Mouse (Mus musculus) limb, embryonic 13.5 days (tissue): Measurements from ENCODE around the gene Fbxo39. TPM values are rescaled to one million over a fixed set of nuclear protein-coding genes. Genes with fewer than 3 reads are reported as not detected.
"Not testable (repeated sequence)": the region's sequence is repeated elsewhere in the genome, so short reads cannot be mapped to it uniquely, and the experiment has no call there.

Experiments
- ATAC-seq: fragments of 200-750 bp; cut with Nextera tagmentation; 2 replicates; pipeline ENCODE4 v1.8.0; 2017; ENCODE audit warnings: low read depth, moderate number of reproducible peaks, moderate TSS enrichment; ENCODE audit not compliant: low FRiP score
- H3K27ac ChIP-seq: fragments of 300-500 bp; sonication (generic); 2 replicates; pipeline ENCODE4 v1.5.1; 2015; ENCODE audit warnings: inconsistent platforms, mild to moderate bottlenecking, moderate library complexity
- H3K27me3 ChIP-seq: fragments of 300-500 bp; sonication (generic); 2 replicates; pipeline ENCODE4 v1.6.1; 2015; ENCODE audit warnings: mild to moderate bottlenecking, inconsistent platforms
- H3K36me3 ChIP-seq: fragments of 300-500 bp; sonication (generic); 2 replicates; pipeline ENCODE4 v1.6.1; 2015; ENCODE audit warnings: inconsistent platforms, mild to moderate bottlenecking, moderate library complexity
- H3K4me1 ChIP-seq: fragments of 300-500 bp; sonication (generic); 2 replicates; pipeline ENCODE4 v1.6.1; 2015; ENCODE audit warnings: inconsistent platforms
- H3K4me2 ChIP-seq: fragments of 300-500 bp; sonication (generic); replicated peaks from 2 replicates; pipeline ENCODE4 v1.6.1; 2015; ENCODE audit warnings: inconsistent platforms, mild to moderate bottlenecking, moderate library complexity
- H3K4me3 ChIP-seq: fragments of 300-500 bp; sonication (generic); 2 replicates; pipeline ENCODE4 v1.5.1; 2015; ENCODE audit warnings: moderate library complexity, mild to moderate bottlenecking, inconsistent platforms
- H3K9ac ChIP-seq: fragments of 300-500 bp; sonication (generic); 2 replicates; pipeline ENCODE4 v1.6.1; 2015; ENCODE audit warnings: mild to moderate bottlenecking, inconsistent platforms
- H3K9me3 ChIP-seq: fragments of 300-500 bp; sonication (generic); 2 replicates; pipeline ENCODE4 v1.6.1; 2016; ENCODE audit warnings: inconsistent platforms
- WGBS: fragments of 180-500 bp; shearing (Covaris S2); methylation state at CpG from one replicate; pipeline ENCODE4 v1.1.7; 2015; 5-methylcytosine and 5-hydroxymethylcytosine counted together
- polyA plus RNA-seq: library from polyadenylated mRNA; unstranded; fragments of >200 nt; fragmentation: Nextera tagmentation; extraction: Ambion mirVana; gene quantifications from 2 replicates; pipeline ENCODE4 v1.2.1, GENCODE M21; 2015

Gene Fbxo39
- polyA plus RNA-seq, 1 experiment from 2014 or later = not detected

- Histone ChIP-seq H3K4me3 (no peak overlapping the region), H3K27me3 (no peaks in the 10 kb centered on the region), H3K4me2 (no peak overlapping the region), H3K36me3 (no peaks in the 10 kb centered on the region), H3K27ac (no peak overlapping the region), H3K9ac (no peak overlapping the region), H3K9me3 (no peaks in the 10 kb centered on the region), H3K4me1 (no peaks in the 10 kb centered on the region)
- 86% methylated on average over 4 of the region's 4 CpGs for WGBS
- ATAC-seq = no peak
Observed at GRCm38 (mm10) chr11:72325701-72326100, 11.5 kb downstream of the Fbxo39 start.

- no peaks in the 10 kb centered on the region for H3K27me3 ChIP-seq
- ATAC-seq = no peak
- no peak overlapping the region for H3K9ac ChIP-seq
- H3K36me3 ChIP-seq = no peaks in the 10 kb centered on the region
- no peak overlapping the region for H3K27ac ChIP-seq
- H3K4me2 ChIP-seq = no peak overlapping the region
- no peaks in the 10 kb centered on the region for H3K4me1 ChIP-seq
- 69% methylated on average over 9 of the region's 9 CpGs for WGBS
- H3K4me3 ChIP-seq = no peak overlapping the region
- no peaks in the 10 kb centered on the region for H3K9me3 ChIP-seq
Observed at GRCm38 (mm10) chr11:72332951-72333667, 18.9 kb downstream of the Fbxo39 start.

DNA sequence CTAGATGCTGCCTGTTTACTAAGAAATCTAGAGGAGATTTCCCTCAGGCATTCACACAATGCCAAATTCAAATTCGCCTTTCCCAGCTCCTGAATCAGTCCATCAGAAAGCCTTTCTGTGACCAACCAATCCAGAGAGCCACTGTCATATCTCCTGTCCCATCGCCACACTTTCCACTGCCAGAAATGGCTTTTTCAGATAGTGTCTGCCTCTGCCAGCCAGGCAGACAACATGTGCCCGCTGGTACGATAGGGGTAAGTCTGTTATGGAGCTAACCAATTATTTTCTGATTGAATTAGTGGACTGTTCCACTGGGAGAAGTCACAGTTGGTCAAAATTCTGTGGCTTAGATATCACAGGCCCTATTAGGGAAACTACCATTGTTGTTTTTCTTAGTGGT is 20.4 kb downstream of the Fbxo39 start:
- 85% methylated on average over 4 of the region's 4 CpGs for WGBS
- no peaks in the 10 kb centered on the region for H3K36me3 ChIP-seq
- no peak overlapping the region for H3K27ac ChIP-seq
- H3K9ac ChIP-seq = no peak overlapping the region
- no peaks in the 10 kb centered on the region for H3K27me3 ChIP-seq
- H3K9me3 ChIP-seq = no peaks in the 10 kb centered on the region
- no peaks in the 10 kb centered on the region for H3K4me1 ChIP-seq
- ATAC-seq = no peak
- no peak overlapping the region for H3K4me2 ChIP-seq
- no peak overlapping the region for H3K4me3 ChIP-seq

DNA sequence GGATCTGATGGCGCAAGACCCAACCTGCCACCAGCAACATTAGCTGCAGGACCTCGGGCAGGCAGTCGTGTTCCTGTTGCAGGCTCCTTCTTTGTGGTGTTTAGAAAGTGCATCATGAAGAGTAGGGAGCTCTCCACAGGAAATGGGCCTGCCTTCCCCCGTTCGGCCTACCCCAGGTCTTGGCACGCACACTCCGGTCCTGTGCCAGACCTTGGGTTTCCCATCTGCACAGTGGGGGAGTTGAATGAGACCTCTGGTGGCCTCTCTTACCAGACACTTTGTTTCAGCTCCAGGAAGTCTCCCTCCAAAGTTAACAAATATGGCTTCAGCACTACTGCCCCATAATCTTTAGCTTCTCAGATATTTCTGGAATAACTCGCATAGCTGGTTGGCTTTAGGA is 22.5 kb downstream of the Fbxo39 start:
- no peaks in the 10 kb centered on the region for H3K36me3 ChIP-seq

DNA sequence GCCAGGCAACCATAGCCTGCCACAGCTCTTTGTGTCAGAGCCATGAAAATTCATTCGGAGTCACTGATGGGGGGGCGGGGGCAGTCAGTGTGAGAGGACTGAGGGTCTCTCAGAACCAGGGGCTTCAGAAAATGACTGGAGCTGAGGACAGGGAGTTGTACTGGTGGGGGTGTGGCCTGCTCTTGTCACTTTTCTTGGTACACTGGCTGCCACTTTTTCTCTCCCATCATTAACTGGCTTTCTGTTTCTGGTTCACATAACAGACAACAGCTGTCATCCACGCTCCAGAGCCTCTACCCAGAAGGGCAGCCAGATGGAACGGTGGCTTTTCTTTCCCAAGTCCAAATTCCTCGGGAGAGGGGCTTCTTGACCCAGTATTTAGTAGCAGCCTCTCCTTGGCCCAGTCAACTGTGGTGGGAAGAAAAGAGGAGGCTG is 24.2 kb downstream of the Fbxo39 start:
- no peaks in the 10 kb centered on the region for H3K9me3 ChIP-seq
- peaks cover 4% of the 10 kb centered on the region; the same call in 1 of the 2 replicates for H3K4me1 ChIP-seq
- WGBS = 54% methylated on average over 5 of the region's 5 CpGs
- no peaks in the 10 kb centered on the region for H3K36me3 ChIP-seq
- ATAC-seq = no peak
- H3K27me3 ChIP-seq = no peaks in the 10 kb centered on the region
- no peak overlapping the region for H3K27ac ChIP-seq
- H3K4me2 ChIP-seq = no peak overlapping the region
- no peak overlapping the region for H3K4me3 ChIP-seq
- H3K9ac ChIP-seq = no peak overlapping the region

More for the DNA sequence above, 22.5 kb downstream of the Fbxo39 start:
- ATAC-seq = no peak
- no peak overlapping the region for H3K27ac ChIP-seq
- H3K4me2 ChIP-seq = no peak overlapping the region
- 85% methylated on average over 8 of the region's 8 CpGs for WGBS
- no peak overlapping the region for H3K9ac ChIP-seq
- no peaks in the 10 kb centered on the region for H3K9me3 ChIP-seq
- no peak overlapping the region for H3K4me3 ChIP-seq
- H3K4me1 ChIP-seq = no peaks in the 10 kb centered on the region
- no peaks in the 10 kb centered on the region for H3K27me3 ChIP-seq

- Histone ChIP-seq H3K4me2 (no peak overlapping the region), H3K9ac (no peak overlapping the region), H3K9me3 (no peaks in the 10 kb centered on the region), H3K27me3 (no peaks in the 10 kb centered on the region), H3K4me3 (no peak overlapping the region), H3K27ac (no peak overlapping the region), H3K4me1 (peaks cover 4% of the 10 kb centered on the region; the same call in 1 of the 2 replicates), H3K36me3 (no peaks in the 10 kb centered on the region)
- WGBS = 67% methylated on average over 4 of the region's 4 CpGs
- ATAC-seq = no peak
Observed at GRCm38 (mm10) chr11:72339716-72340115, 25.5 kb downstream of the Fbxo39 start.

GRCm38 (mm10) chr11:72342549-72343237 is 28.4 kb downstream of the Fbxo39 start:
- Histone ChIP-seq H3K36me3 (no peaks in the 10 kb centered on the region), H3K27me3 (no peaks in the 10 kb centered on the region), H3K4me2 (no peak overlapping the region), H3K9me3 (no peaks in the 10 kb centered on the region), H3K9ac (no peak overlapping the region; the same call in 1 of the 2 replicates), H3K4me1 (peaks cover 4% of the 10 kb centered on the region; the same call in 1 of the 2 replicates), H3K27ac (no peak overlapping the region), H3K4me3 (no peak overlapping the region)
- peak; percentile 75; the same call in 1 of the 2 replicates for ATAC-seq
- 14% methylated on average over 7 of the region's 7 CpGs for WGBS

GRCm38 (mm10) chr11:72343238-72343625 is 29.0 kb downstream of the Fbxo39 start:
- H3K27ac ChIP-seq, H3K9me3 ChIP-seq, ATAC-seq, H3K4me1 ChIP-seq, H3K9ac ChIP-seq, H3K4me2 ChIP-seq, H3K27me3 ChIP-seq, H3K4me3 ChIP-seq, H3K36me3 ChIP-seq: not testable (repeated sequence)
- 88% methylated on average over 5 of the region's 5 CpGs for WGBS

GRCm38 (mm10) chr11:72343904-72344303 is 29.7 kb downstream of the Fbxo39 start:
- 18% methylated on average over 8 of the region's 8 CpGs for WGBS
- Histone ChIP-seq H3K4me3 (no peak overlapping the region), H3K4me1 (peaks cover 10% of the 10 kb centered on the region)

DNA sequence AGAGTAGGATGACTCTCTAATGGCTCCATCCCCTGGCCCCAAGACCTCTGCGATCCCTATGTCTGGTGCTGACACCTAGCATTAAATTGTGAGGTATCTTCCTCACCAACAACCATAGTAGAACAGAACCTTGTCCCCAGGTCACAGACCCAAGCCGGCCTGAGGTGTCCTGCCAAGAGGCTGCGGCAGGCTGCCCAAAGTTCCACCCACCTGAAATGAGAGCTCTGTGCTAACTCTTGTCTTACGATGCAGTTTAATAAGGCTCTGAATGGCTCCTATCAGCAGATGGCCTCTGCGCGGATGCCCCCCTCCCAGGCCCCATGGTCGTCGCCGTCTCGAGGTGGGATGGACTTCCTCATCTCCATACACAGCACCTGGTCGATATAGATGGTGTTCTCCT is 30.2 kb downstream of the Fbxo39 start:
- Histone ChIP-seq H3K27me3 (no peaks in the 10 kb centered on the region), H3K36me3 (no peaks in the 10 kb centered on the region), H3K4me3 (no peak overlapping the region), H3K4me2 (no peak overlapping the region), H3K27ac (no peak overlapping the region), H3K9me3 (no peaks in the 10 kb centered on the region), H3K4me1 (peaks cover 14% of the 10 kb centered on the region), H3K9ac (no peak overlapping the region)
- no peak for ATAC-seq
- WGBS = 83% methylated on average over 11 of the region's 11 CpGs

More at GRCm38 (mm10) chr11:72343904-72344303, 29.7 kb downstream of the Fbxo39 start:
- no peak for ATAC-seq
- Histone ChIP-seq H3K4me2 (no peak overlapping the region), H3K9ac (no peak overlapping the region), H3K36me3 (no peaks in the 10 kb centered on the region), H3K27ac (no peak overlapping the region), H3K9me3 (no peaks in the 10 kb centered on the region), H3K27me3 (no peaks in the 10 kb centered on the region)

- WGBS = 39% methylated on average over 10 of the region's 10 CpGs
- Histone ChIP-seq H3K9ac (no peak overlapping the region), H3K4me2 (no peak overlapping the region), H3K27ac (no peak overlapping the region), H3K4me1 (peaks cover 10% of the 10 kb centered on the region), H3K27me3 (no peaks in the 10 kb centered on the region), H3K4me3 (no peak overlapping the region), H3K9me3 (no peaks in the 10 kb centered on the region), H3K36me3 (no peaks in the 10 kb centered on the region)
- no peak for ATAC-seq
Observed at GRCm38 (mm10) chr11:72348563-72348962, 34.3 kb downstream of the Fbxo39 start.

DNA sequence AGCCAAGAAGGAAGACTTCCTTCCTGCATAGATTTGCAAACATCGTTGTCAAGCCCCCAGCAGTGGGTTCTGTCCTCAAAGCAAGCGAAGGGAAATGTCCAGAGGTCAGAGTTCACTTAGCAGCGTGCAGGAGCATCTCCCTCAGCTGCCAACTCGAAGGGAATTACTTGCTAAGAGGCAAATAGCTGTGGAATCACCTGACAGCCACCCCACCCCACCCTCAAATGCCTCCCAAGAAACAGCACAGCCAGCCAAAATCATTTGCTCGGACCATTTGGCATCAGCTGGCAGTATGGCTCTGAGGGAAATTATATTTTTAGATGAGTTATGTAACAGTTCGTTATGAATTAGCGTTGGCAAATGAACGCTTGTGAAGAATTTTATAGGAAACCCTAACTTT is 34.8 kb downstream of the Fbxo39 start:
- peaks cover 10% of the 10 kb centered on the region for H3K4me1 ChIP-seq
- ATAC-seq = no peak
- no peaks in the 10 kb centered on the region for H3K36me3 ChIP-seq
- 42% methylated on average over 8 of the region's 8 CpGs for whole genome bisulfite sequencing
- no peak overlapping the region for H3K4me3 ChIP-seq
- H3K27ac ChIP-seq = no peak overlapping the region
- no peaks in the 10 kb centered on the region for H3K27me3 ChIP-seq
- H3K9me3 ChIP-seq = no peaks in the 10 kb centered on the region
- H3K4me2 ChIP-seq = no peak overlapping the region
- no peak overlapping the region for H3K9ac ChIP-seq
